Mouse (Mus musculus) stomach, postnatal 0 days (tissue): ENCODE results near the gene Cenpu. TPM values are rescaled to one million over a fixed set of nuclear protein-coding genes. Genes with fewer than 3 reads are reported as not detected.

Experiments used
- ATAC-seq: fragments of 200-750 bp; cut with Nextera tagmentation; 2 replicates; pipeline ENCODE4 v1.8.0; 2017; ENCODE audit not compliant: low FRiP score, low TSS enrichment
- DNase-seq: peaks from one replicate; pipeline ENCODE4 v3.0.0-alpha.2; 2016; ENCODE audit warnings: low spot score
- H3K27ac ChIP-seq: fragments of 300-500 bp; sonication (generic); replicated peaks from 2 replicates; pipeline ENCODE4 v1.5.1; 2014; ENCODE audit warnings: mild to moderate bottlenecking, control low read depth
- H3K27me3 ChIP-seq: fragments of 300-500 bp; sonication (generic); 2 replicates; pipeline ENCODE4 v1.6.1; 2014; ENCODE audit warnings: low read length; ENCODE audit not compliant: control insufficient read depth, insufficient read depth
- H3K36me3 ChIP-seq: fragments of 300-500 bp; sonication (generic); 2 replicates; pipeline ENCODE4 v1.6.1; 2014; ENCODE audit warnings: low read length, mixed read lengths; ENCODE audit not compliant: control insufficient read depth, insufficient read depth
- H3K4me1 ChIP-seq: fragments of 300-500 bp; sonication (generic); replicated peaks from 2 replicates; pipeline ENCODE4 v1.6.1; 2014; ENCODE audit warnings: antibody characterized with exemption; ENCODE audit not compliant: control insufficient read depth, insufficient read depth
- H3K4me2 ChIP-seq: fragments of 300-500 bp; sonication (generic); replicated peaks from 2 replicates; pipeline ENCODE4 v1.6.1; 2014; ENCODE audit warnings: low read depth, mild to moderate bottlenecking, control low read depth, moderate library complexity
- H3K4me3 ChIP-seq: fragments of 300-500 bp; sonication (generic); 2 replicates; pipeline ENCODE4 v1.5.1; 2014; ENCODE audit warnings: low read depth, low read length, control low read depth
- H3K9ac ChIP-seq: fragments of 300-500 bp; sonication (generic); 2 replicates; pipeline ENCODE4 v1.6.1; 2014; ENCODE audit warnings: mild to moderate bottlenecking, low read length, control low read depth, mixed read lengths
- H3K9me3 ChIP-seq: fragments of 300-500 bp; sonication (generic); 2 replicates; pipeline ENCODE4 v1.6.1; 2016; ENCODE audit warnings: low read length; ENCODE audit not compliant: control insufficient read depth
- CTCF ChIP-seq: IDR thresholded peaks from 2 replicates; pipeline ENCODE4 v1.5.1; 2016; ENCODE audit warnings: antibody characterized with exemption, low read depth, mild to moderate bottlenecking, moderate library complexity
- EP300 ChIP-seq: optimal IDR thresholded peaks from 2 replicates; pipeline ENCODE3; 2016; ENCODE audit warnings: antibody characterized with exemption
- WGBS: fragments of 180-500 bp; shearing (Covaris S2); extraction: QIAGEN DNeasy Blood & Tissue Kit; methylation state at CpG from one replicate; pipeline ENCODE4 v1.1.7; 2014; 5-methylcytosine and 5-hydroxymethylcytosine counted together
- polyA plus RNA-seq: library from polyadenylated mRNA; unstranded; fragments of >200 nt; fragmentation: Nextera tagmentation; extraction: Ambion mirVana; gene quantifications from 2 replicates; pipeline ENCODE4 v1.2.1, GENCODE M21; 2015

Cenpu gene
- polyA plus RNA-seq, 1 experiment from 2014 or later: 7.3 TPM

DNA sequence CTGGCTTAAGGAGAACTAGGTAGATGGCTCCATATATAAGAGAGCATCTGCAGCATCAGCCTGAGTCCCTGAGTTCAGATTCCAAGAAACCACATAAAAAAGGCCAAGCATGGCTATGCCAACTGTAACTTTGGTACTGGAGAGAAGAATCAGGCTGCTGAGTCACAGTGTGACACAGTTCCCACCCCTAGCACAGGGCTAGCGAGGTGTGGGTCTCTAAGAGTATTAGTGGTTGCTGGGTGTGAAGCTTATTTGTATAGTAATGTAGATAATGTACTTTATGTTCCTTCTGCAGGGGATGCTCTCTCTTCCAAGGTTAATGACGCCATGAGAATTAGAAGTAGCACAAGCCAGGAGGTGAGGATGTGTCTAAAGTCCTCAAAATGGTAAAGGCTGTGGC lies 44.7 kb downstream of the Cenpu start:
- Histone ChIP-seq H3K9ac (no peak overlapping the region), H3K27me3 (no peaks in the 10 kb centered on the region), H3K4me2 (no peak overlapping the region), H3K9me3 (no peaks in the 10 kb centered on the region), H3K4me1 (no peaks in the 10 kb centered on the region), H3K4me3 (no peak overlapping the region), H3K36me3 (no peaks in the 10 kb centered on the region), H3K27ac (no peak overlapping the region)
- no peak for DNase-seq
- no peak for TF ChIP-seq CTCF
- no peak for TF ChIP-seq EP300
- peak; percentile 63; the same call in 1 of the 2 replicates for ATAC-seq
- 85% methylated on average over 2 of the region's 2 CpGs for WGBS

DNA sequence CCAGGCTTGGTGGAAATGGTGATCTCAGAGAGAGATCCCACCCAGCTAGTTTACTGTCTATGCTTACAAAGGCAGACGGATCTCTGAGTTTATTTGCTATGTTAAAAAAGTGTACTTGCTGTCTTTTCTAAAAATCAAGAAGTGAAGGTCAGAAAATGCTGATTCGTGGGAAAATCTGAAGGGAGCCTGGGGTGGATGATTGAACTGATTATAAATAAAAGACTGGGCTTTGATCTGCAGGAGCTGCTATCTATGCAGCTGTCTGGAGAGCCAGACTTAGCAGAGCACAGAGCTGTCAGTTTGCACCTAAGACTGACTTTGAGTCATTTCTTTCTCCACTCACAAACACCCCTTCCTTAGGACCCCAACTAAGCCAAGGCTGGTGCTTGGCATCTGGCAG lies 45.6 kb downstream of the Cenpu start:
- WGBS: 50% methylated on average over 2 of the region's 2 CpGs

DNA sequence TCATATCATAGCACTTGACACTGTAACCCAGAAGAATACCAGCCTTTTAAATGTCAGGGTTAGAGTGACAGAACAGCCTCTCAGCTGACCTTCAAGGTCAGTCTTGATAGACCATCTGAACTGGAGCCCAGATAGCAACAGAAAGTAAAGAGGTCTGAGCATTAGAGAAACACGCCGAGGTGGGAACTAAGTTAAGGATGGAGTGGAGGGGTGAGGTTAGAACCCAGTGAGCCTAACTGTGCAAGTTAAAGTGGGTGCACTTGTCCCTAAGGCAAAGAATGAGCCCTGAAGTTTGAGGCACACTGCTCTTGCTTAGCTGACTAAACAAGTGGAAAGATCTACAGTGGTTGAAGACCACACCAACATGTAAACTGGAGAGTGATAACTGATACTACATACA lies 46.3 kb downstream of the Cenpu start:
- Histone ChIP-seq H3K27ac (no peak overlapping the region), H3K4me3 (no peak overlapping the region), H3K9ac (no peak overlapping the region), H3K4me2 (no peak overlapping the region), H3K9me3 (no peaks in the 10 kb centered on the region), H3K36me3 (no peaks in the 10 kb centered on the region), H3K27me3 (no peaks in the 10 kb centered on the region), H3K4me1 (no peaks in the 10 kb centered on the region)
- DNase-seq (no peak), ATAC-seq (no peak)
- 86% methylated on average over 2 of the region's 2 CpGs for WGBS
- TF ChIP-seq CTCF: no peak
- no peak for TF ChIP-seq EP300

More for the DNA sequence above, 45.6 kb downstream of the Cenpu start:
- Histone ChIP-seq H3K27me3 (no peaks in the 10 kb centered on the region), H3K27ac (no peak overlapping the region), H3K4me1 (no peaks in the 10 kb centered on the region), H3K9ac (no peak overlapping the region), H3K36me3 (no peaks in the 10 kb centered on the region), H3K9me3 (no peaks in the 10 kb centered on the region), H3K4me3 (no peak overlapping the region), H3K4me2 (no peak overlapping the region)
- DNase-seq (no peak), ATAC-seq (no peak)
- TF ChIP-seq EP300 (no peak), CTCF (no peak)

DNA sequence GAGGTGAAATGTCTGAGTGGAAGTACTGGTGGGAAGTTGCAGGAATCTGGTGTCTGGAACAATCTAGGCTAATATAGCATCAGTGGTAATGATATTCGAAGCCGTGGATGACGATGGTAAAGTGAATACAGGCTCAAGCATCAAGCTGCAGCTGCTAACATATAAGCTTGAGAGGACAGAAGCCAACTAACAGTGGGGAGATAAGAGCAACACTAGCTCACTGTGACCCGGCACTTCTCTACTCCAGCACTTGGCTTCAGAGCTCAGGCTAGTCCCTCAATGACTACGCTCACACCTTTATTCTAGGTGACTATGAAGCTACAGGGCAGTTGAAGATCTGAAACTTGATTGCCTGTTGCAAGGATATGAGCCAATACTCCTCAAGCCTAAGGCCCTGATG lies 46.9 kb downstream of the Cenpu start:
- no peak for ATAC-seq
- H3K9ac ChIP-seq: no peak overlapping the region
- H3K4me2 ChIP-seq: no peak overlapping the region
- no peak for DNase-seq
- no peaks in the 10 kb centered on the region for H3K4me1 ChIP-seq
- H3K4me3 ChIP-seq: no peak overlapping the region
- H3K36me3 ChIP-seq: no peaks in the 10 kb centered on the region
- no peaks in the 10 kb centered on the region for H3K27me3 ChIP-seq
- no peak overlapping the region for H3K27ac ChIP-seq
- TF ChIP-seq EP300 (no peak), CTCF (no peak)
- no peaks in the 10 kb centered on the region for H3K9me3 ChIP-seq
- 95% methylated on average over 5 of the region's 5 CpGs for WGBS

DNA sequence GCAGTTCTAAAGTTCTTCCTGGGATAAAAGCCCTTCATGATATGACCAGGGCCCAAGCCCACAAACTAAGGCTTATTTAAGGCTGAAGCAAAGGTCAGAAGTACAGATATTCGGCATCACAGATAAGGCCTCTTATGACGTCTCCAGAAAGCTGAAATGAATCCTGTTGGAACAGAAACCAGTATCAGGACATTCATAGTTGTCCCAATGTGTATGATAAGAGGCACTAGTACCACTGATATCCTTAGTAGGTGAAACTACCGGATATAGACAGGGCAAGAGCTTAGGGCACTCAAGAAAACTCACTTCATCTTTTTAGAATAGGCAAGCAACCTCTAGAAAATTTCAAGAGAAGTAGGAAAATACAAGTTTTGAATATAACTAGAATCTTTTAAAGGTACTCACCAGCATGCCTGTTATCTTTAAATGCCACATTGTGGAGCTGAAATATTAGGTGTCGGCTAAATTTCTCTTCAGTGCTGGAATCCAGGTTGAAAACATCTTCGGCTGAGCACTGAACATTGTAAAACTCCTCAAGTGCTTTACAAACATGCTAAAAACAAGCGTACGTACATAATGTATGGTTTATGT lies 47.6 kb downstream of the Cenpu start:
- TF ChIP-seq EP300: no peak
- TF ChIP-seq CTCF: no peak
- H3K4me1 ChIP-seq: no peaks in the 10 kb centered on the region
- ATAC-seq (no peak), DNase-seq (no peak)
- H3K4me3 ChIP-seq: no peak overlapping the region
- H3K4me2 ChIP-seq: no peak overlapping the region
- no peaks in the 10 kb centered on the region for H3K27me3 ChIP-seq
- WGBS: 83% methylated on average over 7 of the region's 7 CpGs
- no peak overlapping the region for H3K9ac ChIP-seq
- H3K27ac ChIP-seq: no peak overlapping the region
- H3K36me3 ChIP-seq: no peaks in the 10 kb centered on the region
- H3K9me3 ChIP-seq: no peaks in the 10 kb centered on the region

DNA sequence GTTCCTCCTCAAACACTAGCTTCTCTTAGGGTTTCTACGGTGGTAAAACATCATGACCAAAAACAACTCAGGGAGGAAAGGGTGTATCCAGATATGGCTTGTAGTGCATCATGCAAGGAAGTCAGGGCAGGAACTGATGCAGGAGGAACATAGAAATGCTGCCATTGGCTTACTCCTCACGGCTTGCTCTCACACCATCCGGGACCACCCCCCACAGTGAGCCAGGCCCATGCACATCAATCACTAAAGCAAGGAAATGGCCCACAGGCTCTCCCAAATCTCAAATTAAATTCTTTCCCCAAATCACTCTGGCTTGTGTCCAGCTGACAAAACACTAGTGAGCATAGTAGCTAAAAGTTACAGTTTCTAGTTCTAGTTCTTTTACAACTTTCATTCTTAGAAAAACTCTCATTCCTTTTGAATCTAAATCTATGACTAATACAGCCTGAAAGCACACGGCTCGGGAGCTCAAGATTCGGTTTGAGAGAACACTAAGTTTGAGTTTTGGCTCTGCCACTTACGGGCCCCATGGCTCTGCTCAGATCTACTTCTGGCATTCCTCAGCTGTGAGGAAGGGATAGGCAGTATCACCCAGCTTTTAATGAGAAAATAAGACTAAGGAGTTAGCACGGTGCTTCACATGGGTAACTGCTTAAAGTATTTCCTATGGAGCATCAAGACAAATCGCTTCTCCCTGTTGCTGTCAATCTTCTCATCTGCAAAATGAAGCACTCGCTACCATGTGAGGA lies 49.3 kb downstream of the Cenpu start:
- Histone ChIP-seq H3K4me1 (no peaks in the 10 kb centered on the region), H3K4me2 (no peak overlapping the region), H3K9ac (no peak overlapping the region), H3K36me3 (no peaks in the 10 kb centered on the region), H3K9me3 (no peaks in the 10 kb centered on the region), H3K4me3 (no peak overlapping the region), H3K27ac (no peak overlapping the region), H3K27me3 (no peaks in the 10 kb centered on the region)
- TF ChIP-seq CTCF: no peak
- TF ChIP-seq EP300: no peak
- DNase-seq: no peak
- WGBS: 46% methylated on average over 10 of the region's 10 CpGs
- no peak for ATAC-seq
